Mouse (Mus musculus): Measurements from ENCODE around the gene Tnnt3. TPM values are rescaled to one million over a fixed set of nuclear protein-coding genes. Genes with fewer than 3 reads are reported as not detected.
A peak's percentile ranks its signal among the peaks of the same experiment; 100 is the strongest.

The Tnnt3 gene
- polyA plus RNA-seq, 1 experiment from 2014 or later = 2.5 TPM

DNA sequence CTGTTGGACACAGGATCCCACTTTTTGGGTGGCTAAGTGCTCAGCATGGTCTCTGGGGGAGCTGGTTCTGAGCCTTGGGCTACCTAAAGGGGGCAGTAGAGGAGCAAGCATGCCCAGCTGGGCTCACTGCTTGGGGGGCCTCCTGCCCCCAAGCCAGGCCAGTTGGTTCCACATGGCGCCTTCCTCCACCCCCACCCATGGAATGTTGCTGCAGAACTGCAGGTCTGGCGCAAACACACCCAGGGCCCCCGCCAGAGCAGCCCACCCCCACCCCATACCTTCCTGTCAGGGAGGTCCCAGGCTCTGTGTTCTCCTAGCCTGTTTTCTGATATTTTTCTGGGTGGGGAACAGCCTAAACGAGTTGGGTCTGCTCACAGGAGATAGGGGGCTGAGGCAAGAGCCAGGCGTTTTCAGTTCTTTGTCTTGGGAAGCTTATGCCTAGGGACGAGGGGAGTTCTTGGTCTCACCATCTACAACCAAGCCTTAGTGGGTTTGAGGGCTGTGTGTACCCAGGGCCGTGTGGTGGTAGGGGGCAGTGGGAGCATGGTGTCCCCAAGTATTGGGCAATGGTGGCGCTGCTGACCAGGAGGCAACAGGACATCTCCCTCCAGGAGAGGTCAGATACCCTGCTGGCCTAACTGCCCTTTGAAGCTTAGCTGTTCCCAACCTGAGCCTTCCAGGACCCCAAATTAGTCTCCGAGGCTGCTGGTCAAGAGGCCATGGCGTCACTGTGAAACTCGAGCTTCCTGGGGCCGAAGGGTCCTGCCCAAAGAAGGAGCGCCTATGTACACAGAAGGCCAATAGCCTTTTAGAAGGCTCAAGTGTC lies 54.2 kb downstream of the Tnnt3 start:
- Histone ChIP-seq H3K36me3 (no peaks in the 10 kb centered on the region), H3K4me3 (no peak overlapping the region), H3K9me3 (no peaks in the 10 kb centered on the region), H3K27ac (no peak overlapping the region), H3K9ac (no peak overlapping the region), H3K4me2 (no peak overlapping the region), H3K4me1 (replicated peaks) (peaks cover 27% of the 10 kb centered on the region), H3K27me3 (no peaks in the 10 kb centered on the region)
- ATAC-seq (ENCODE audit: low FRiP score) = no peak
- WGBS = 64% methylated on average over 13 of the region's 13 CpGs

DNA sequence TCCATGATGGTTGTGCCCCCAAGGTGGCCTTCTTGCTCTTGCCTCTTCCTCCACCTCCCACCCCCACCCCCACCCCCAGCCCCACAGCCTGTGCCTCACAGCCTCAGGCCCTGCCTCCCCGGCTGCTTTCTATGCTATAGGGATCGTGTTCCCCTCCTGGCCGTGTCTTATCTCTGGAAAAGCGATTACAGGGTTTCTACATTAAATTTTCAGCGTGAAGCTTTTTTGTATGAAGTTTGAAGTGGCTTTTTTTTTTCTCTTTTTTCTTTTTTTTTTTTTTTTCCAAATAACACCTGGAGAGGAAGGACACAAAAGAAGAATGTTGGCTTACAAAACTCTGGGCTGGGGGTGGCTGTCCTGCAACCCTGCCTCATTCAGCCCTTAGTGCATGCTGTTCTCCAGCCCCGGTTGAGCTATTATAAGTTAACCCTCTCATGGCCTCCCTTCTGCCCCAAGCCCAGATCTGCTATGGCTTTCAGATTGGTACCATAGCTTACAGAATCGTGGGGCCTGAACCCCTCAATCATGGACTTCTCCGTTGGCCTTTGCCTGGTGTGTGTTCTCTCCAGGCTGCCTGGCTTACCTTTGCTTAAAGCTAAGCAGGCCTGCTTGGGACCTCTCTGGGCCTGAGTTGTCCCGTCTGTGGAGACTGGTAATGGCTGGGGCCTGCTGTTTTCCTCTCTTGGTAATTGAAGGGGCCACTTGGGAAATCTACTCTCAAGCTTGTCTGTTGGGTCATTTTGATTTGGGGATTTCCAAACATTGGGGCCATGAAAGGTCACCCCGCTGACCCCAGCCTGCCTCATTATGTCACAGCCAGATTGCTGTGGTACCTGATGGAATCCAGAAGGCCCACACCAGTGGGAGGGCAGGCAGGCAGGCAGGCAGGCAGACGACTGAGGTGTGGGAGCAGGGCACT lies 55.0 kb downstream of the Tnnt3 start:
- no peak overlapping the region for H3K27ac ChIP-seq
- ATAC-seq (ENCODE audit: low FRiP score) = no peak
- peaks cover 27% of the 10 kb centered on the region for H3K4me1 ChIP-seq (replicated peaks)
- no peak overlapping the region for H3K4me2 ChIP-seq
- WGBS = 49% methylated on average over 11 of the region's 11 CpGs
- H3K9ac ChIP-seq = 0 out of 2 replicates have a peak overlapping the region, but pooled peaks have one; percentile 13
- no peaks in the 10 kb centered on the region for H3K27me3 ChIP-seq
- no peak overlapping the region for H3K4me3 ChIP-seq
- H3K36me3 ChIP-seq = no peaks in the 10 kb centered on the region
- no peaks in the 10 kb centered on the region for H3K9me3 ChIP-seq

DNA sequence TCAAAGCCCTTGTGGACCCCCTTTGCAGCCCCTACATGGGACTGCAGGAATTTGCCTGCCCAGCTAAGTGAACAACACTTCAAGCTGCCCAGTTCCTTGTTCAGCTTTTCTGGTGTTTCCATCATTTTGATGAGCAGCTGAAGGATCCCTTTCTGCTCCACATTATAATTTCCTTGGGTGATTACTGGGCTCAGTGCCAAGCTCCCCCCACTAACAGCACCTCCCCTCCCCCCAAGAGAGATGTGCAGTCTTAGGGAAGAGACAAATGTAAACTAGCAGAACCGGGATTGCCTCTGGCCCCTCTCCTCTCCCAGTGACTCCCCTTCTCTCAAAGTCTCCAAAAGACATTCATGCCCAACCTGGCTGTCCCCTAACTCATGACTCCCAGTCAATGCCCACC lies 56.0 kb downstream of the Tnnt3 start:
- Histone ChIP-seq H3K4me2 (no peak overlapping the region), H3K27me3 (no peaks in the 10 kb centered on the region), H3K27ac (no peak overlapping the region), H3K4me3 (no peak overlapping the region), H3K9ac (0 out of 2 replicates have a peak overlapping the region, but pooled peaks have one; percentile 13), H3K9me3 (no peaks in the 10 kb centered on the region), H3K36me3 (no peaks in the 10 kb centered on the region), H3K4me1 (replicated peaks) (peaks cover 27% of the 10 kb centered on the region)
- WGBS = 23% methylated on average over 1 of the region's 1 CpGs
- no peak for ATAC-seq (ENCODE audit: low FRiP score)

DNA sequence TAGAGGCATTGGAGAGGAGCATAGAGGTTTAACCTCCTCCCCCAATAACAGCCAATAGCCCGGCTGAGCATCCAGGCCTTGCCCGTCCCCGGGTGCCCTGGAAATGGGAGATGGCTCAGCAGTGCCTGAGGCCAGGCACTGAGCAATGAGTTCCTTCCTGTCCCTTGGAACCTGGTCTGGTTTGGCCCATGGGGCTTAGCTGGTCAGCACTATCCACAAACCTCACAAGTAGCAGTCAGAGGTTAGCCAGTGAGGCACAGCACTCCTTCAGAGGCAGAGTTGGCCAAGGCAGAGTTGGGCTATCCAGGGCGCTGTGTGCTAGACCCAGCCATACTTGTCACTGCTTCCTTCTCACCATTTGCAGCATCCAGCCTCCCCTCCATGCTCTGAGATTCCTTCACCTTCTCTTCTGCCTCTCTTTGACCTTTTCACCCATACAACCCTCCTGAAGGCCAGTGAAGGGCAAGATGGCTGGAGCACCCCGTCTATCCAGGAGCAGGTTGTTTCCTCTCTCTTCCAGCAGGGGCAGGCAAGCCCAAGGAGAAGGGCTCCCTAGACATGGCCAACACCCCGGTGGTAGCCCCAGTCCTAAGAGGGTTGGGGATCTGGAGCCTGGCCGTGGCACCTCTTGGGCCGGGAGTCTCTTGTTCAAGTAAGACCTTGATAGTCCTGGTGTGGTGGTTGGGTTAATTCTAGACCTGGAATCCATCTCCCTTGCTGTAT lies 56.9 kb downstream of the Tnnt3 start:
- no peak overlapping the region for H3K27ac ChIP-seq
- no peak overlapping the region for H3K4me2 ChIP-seq
- no peaks in the 10 kb centered on the region for H3K27me3 ChIP-seq
- H3K36me3 ChIP-seq = no peaks in the 10 kb centered on the region
- ATAC-seq (ENCODE audit: low FRiP score) = no peak
- no peak overlapping the region for H3K4me3 ChIP-seq
- peaks cover 27% of the 10 kb centered on the region for H3K4me1 ChIP-seq (replicated peaks)
- WGBS = 93% methylated on average over 8 of the region's 8 CpGs
- H3K9ac ChIP-seq = no peak overlapping the region
- H3K9me3 ChIP-seq = no peaks in the 10 kb centered on the region

DNA sequence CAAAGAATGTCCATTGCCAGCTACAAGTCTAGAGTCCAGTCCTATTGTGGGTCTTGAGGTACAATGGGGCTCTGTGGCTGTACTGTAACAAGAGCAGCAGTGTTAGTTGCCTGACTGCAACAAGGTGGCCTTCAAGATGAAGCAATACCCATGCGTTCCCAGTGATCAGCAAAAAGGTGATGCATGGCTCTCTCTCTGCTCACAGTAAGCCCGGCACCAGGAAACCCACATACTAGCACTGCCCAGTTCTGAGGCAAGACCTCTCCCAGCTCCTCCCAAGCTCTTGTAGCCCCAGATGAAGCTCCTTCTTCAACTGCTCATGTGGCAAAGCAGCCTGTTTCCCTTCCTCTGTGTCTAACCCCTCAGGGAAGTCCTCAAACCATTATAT lies 57.4 kb downstream of the Tnnt3 start:
- Histone ChIP-seq H3K4me3 (no peak overlapping the region), H3K4me1 (replicated peaks) (peaks cover 29% of the 10 kb centered on the region), H3K9me3 (no peaks in the 10 kb centered on the region), H3K27ac (no peak overlapping the region), H3K4me2 (no peak overlapping the region), H3K9ac (no peak overlapping the region), H3K27me3 (no peaks in the 10 kb centered on the region), H3K36me3 (no peaks in the 10 kb centered on the region)
- no peak for ATAC-seq (ENCODE audit: low FRiP score)
- 98% methylated on average over 2 of the region's 2 CpGs for WGBS

DNA sequence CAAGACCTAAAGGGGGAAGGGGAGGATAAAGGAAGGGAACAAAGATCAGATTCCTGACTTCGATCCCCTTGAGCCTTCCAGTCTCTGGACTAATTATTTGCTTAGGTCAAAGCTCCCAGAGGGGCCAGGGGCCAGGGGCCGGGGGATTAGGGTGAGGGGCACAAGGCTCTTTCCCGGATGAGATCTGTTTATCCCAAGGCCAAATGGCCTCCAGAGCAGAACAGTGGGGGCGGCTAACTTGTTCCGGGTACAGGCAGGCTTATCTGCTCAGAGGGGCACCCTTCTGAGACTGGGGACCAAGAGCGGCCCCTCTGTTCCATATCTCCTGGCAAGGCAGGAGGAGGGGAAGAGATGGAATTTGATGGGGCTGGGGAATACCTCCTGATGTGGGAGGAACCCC lies 59.1 kb downstream of the Tnnt3 start:
- no peaks in the 10 kb centered on the region for H3K27me3 ChIP-seq
- H3K9me3 ChIP-seq = no peaks in the 10 kb centered on the region
- no peak overlapping the region for H3K4me3 ChIP-seq
- no peaks in the 10 kb centered on the region for H3K36me3 ChIP-seq
- no peak overlapping the region for H3K9ac ChIP-seq
- peaks cover 42% of the 10 kb centered on the region for H3K4me1 ChIP-seq (replicated peaks)
- H3K27ac ChIP-seq = no peak overlapping the region
- 51% methylated on average over 6 of the region's 6 CpGs for WGBS
- no peak overlapping the region for H3K4me2 ChIP-seq
- ATAC-seq (ENCODE audit: low FRiP score) = no peak

DNA sequence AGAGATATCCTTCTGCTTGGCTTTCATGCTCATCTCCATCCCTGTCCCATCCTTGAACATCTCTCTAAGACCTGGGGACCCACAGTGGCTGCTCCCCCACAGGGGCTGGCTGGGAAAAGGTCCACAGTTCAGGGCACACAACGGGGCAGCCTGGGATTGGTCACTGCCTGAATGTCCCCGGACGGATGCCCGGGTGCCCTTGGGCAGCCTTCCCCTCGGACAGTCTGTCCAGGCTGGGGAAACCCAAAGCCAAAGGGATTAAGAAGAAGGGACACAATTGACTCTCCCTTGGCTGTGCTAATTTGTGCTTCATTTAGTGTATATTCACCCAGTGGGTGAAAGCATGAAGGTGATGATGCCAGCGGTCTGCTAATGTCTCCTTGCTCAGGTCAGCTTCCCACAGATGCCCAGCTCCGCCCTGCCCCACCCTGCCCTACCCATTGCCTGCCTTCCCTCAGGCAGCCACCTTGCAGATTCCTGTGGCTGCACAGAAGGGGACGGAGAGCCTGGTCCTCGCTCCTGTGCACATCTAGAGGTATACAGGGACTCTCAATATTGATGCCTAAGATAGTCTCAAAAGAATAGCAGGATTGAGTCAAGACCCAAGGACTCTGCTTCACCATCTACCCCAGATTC lies 60.0 kb downstream of the Tnnt3 start:
- H3K9me3 ChIP-seq = no peaks in the 10 kb centered on the region
- H3K36me3 ChIP-seq = no peaks in the 10 kb centered on the region
- H3K9ac ChIP-seq = no peak overlapping the region
- H3K27ac ChIP-seq = no peak overlapping the region
- ATAC-seq (ENCODE audit: low FRiP score) = no peak
- no peak overlapping the region for H3K4me2 ChIP-seq
- peaks cover 42% of the 10 kb centered on the region for H3K4me1 ChIP-seq (replicated peaks)
- no peaks in the 10 kb centered on the region for H3K27me3 ChIP-seq
- WGBS = 96% methylated on average over 9 of the region's 9 CpGs
- H3K4me3 ChIP-seq = no peak overlapping the region

DNA sequence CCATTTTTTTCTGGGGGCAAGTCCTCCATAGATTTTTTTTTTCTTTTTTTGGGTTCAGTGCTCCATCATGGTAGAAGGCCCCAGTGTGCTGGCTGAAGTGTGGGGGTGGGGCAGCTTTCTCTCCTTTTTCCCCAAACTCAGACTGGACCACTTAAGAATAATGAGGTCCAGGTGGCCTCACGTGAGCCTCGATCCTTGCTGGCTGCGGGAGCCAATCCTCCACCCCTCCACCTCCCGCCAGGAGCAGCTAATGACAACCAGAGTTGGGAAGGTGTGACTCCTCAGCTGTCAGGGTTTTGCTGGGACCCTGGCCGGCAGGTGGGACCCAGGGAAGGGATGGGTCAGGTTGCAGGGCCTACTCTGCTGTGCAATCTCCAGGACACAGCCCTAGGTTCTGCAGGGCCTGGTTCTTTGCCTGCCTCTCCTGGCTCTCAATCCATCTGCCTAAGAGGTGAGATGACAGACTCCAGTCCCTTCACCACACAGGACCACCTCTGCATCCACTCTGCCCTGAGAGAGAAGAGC lies 61.1 kb downstream of the Tnnt3 start:
- no peak overlapping the region for H3K4me2 ChIP-seq
- no peak for ATAC-seq (ENCODE audit: low FRiP score)
- 71% methylated on average over 5 of the region's 5 CpGs for WGBS

DNA sequence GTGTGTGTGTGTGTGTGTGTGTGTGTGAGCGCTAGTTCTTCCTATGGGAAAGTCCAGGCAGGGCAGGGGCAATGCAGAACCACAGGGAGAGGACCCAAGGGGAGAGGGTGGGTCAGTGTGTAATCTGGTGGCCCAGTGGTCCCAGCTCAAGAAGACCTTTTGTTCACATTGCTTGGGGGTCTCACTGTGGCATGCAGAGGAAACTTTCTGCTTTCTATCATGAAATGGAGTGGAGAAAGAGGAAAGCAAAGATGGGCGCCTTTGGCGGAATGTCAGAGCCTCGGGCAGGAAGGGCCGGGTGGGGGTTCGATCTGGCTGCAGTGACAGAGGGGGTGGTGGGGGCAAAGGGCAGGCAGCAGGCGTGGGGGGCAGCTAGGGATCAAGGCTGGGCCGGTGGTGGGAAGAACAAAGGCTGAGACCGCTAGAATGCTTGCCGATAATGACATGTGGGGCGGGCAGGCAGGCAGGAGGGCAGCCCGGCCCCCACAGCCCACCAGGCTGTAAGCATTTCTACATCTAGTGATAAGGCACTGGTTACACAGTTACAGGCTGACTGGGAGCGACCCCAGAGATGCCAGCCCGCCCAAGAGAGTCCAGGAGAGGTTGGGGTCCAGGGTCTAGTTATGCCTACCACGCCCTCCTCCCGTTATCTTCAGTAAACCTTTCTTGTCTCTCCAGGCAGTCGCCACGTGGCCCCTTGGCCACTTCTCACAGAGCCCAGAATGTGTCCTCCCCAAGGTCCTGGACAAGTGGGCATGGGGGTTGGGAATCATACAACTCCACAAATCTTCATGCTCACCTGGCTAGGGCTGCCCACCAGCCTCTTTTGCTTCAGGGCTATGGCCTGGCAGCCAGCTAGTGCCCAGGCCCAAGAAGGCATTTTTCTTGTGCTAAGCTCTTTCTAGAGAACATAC lies 62.6 kb downstream of the Tnnt3 start:
- Histone ChIP-seq H3K4me1 (replicated peaks) (peaks cover 27% of the 10 kb centered on the region), H3K4me3 (no peak overlapping the region), H3K9me3 (no peaks in the 10 kb centered on the region), H3K9ac (no peak overlapping the region), H3K4me2 (no peak overlapping the region), H3K27ac (no peak overlapping the region), H3K36me3 (no peaks in the 10 kb centered on the region), H3K27me3 (no peaks in the 10 kb centered on the region)
- ATAC-seq (ENCODE audit: low FRiP score) = no peak
- whole genome bisulfite sequencing = 31% methylated on average over 18 of the region's 18 CpGs

More for the DNA sequence above, 61.1 kb downstream of the Tnnt3 start:
- Histone ChIP-seq H3K36me3 (no peaks in the 10 kb centered on the region), H3K27me3 (no peaks in the 10 kb centered on the region), H3K9me3 (no peaks in the 10 kb centered on the region), H3K4me1 (replicated peaks) (peaks cover 31% of the 10 kb centered on the region), H3K9ac (no peak overlapping the region), H3K27ac (no peak overlapping the region), H3K4me3 (no peak overlapping the region)

DNA sequence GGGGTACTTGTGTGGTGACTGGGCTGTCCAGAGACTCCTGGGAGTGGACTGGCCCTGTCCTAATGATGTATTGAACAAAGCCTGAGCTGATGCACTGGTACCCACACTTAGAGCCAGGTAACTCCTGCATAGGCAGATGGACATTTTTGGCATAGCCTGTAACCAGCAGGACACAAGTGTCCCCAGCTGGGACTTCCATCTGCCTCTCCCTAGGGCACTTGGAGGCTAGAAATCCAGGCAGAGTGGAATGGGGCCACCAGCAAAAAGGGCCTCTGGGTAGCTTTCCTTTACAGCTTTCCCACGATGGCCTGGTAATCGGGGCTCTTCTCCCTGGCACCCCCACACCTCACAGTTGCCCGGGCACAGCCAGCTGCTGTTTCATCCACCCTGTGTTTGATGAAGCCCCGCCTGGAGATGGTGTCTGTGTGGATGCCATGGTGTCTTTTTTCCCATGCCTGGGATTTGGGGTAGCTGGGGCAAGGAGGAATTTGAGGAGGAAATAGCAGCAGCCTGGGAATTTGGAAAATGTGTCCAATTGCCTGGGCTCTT lies 63.3 kb downstream of the Tnnt3 start:
- H3K27me3 ChIP-seq = 0 out of 2 replicates have a peak, but pooled peaks cover 3% of the 10 kb centered on the region
- WGBS = 68% methylated on average over 4 of the region's 4 CpGs

More for the DNA sequence above, 63.3 kb downstream of the Tnnt3 start:
- Histone ChIP-seq H3K4me3 (no peak overlapping the region), H3K9ac (no peak overlapping the region), H3K27ac (no peak overlapping the region), H3K36me3 (no peaks in the 10 kb centered on the region), H3K4me2 (no peak overlapping the region), H3K4me1 (replicated peaks) (peaks cover 27% of the 10 kb centered on the region), H3K9me3 (no peaks in the 10 kb centered on the region)
- ATAC-seq (ENCODE audit: low FRiP score) = no peak

Data from hindbrain, embryonic 13.5 days (tissue).